Mouse (Mus musculus) adrenal gland, adult (tissue): ENCODE measurements at regions not wholly inside any gene's neighbourhood (a gene's known extent, or its start where the extent isn't known, plus 50 kb on each side); places are given as distances from the start of the nearest gene placed in this dataset.
A peak's percentile ranks its signal among the peaks of the same experiment; 100 is the strongest.
"Not testable (repeated sequence)": the region's sequence is repeated elsewhere in the genome, so short reads cannot be mapped to it uniquely, and the experiment has no call there.

Source experiments
- DNase-seq, 2 experiments: peaks; one replicate each; pipeline ENCODE4 v3.0.0; 2022 to 2023; ENCODE audit warnings: low spot score in 1 of 2; ENCODE audit not compliant: inconsistent age in 2 of 2

DNA sequence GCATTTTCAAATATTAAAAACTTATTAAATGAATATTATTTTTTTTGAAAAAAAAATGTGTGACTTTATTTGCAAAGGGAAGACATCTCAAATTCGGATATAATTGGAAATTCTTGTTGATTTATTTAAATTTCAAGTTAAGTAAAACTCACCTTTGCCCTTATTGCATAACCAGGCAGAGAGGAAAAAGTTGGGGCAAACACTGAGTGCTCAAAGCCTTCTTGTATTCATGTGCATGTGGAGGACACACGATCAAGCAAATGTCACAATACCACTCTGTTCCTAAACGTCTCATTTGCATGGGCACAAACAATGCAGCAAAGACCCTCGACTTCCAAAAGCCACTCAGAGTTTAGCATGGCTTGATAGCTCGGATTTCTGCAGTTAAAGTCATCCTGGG lies 275.1 kb downstream of the Hace1 start:
- DNase-seq = no peak

DNA sequence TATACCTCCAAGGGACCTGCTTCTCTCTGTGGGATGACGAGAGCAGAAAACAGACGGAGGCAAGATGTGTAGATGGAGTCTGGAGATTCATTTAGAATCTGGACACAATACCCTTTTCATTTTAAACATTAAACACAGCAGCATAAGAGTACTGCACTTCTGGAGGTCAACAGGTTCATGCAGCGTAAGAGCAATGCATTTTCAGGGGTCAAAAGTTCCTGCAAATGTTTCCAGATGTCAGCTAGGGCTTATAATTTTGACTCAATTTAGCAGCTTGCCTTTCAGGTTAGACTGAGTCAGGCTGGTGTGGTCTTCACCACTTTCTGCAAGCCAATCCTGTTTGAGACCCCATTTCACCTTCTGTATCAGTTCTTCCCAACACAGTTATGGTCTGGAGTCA lies 277.9 kb downstream of the Hace1 start:
- no peak for DNase-seq

DNA sequence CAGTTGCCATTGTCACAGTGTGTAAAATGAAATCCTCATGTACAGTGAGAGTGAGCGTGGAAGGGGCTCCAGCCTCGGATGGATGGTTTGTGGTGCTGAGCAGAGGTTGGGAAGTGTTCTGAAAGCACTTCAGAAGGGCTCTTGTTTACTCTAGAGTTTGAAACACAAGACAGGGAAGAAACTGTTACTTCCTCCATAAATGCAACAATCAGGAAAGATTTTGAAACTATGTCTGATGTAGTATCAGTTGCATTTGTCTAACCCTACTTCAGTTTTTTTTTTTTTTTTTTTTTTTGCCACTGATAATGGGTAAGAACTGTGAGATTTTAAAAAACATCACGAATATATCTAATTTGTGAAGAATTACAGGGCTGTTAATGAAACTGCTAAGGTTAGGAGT lies 281.5 kb downstream of the Hace1 start:
- no peak for DNase-seq

DNA sequence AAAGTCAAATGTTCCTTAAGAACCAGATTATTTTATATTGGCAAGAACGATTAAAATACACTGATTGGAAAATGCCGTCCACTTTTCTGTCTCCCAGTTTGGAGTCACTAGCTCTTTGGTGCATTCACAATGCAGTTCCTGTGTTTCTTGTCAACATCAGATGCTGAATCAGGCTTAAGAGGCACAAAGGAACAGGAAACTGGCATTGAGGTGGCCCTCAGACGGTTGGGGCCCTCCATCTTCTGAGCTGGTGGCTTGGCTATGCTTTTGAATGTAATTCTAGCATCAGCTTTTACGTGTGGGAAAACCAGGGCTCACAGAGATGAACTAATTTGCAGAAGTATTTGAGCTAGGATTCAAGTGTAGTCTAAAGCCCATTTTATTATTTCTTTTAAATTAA lies 282.3 kb downstream of the Hace1 start:
- no peak for DNase-seq

DNA sequence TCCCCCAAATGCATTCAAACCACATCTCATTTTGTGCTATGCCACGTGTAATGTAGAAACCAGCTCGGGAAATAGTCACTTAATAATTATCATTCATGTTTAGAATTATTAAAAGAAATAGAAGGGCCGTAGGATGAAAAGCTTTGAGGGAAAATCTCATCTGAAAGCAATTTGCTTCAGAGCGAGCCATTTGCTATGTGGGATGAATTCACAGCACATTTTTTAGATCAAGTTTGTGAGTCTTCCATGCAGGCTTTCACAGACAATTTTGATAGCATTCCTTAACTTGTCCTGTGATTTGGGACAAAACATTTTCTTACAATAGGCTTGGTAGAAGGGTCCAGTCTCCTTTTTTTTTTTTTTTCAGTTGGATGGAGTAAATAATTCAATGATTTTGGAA lies 283.1 kb downstream of the Hace1 start:
- DNase-seq = no peak

DNA sequence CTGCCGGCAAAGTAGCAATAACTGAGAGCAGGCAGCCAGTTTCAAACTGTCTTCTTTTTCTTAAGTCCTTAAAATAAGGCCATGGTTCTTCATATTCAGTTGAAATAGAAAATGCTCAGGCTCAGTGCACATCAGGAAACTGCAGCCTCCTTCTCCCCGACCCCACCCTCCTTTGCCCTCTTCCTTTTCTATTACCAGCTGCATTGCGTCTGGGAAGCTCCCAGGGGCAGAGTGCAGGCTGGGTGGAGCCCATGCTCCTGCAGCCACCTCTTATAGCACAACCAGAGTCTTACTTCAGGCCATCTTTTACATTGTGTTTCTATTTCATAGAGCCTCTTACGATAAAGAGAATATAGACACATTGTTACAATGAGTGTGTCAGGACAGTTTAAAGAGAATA lies 288.2 kb downstream of the Hace1 start:
- no peak for DNase-seq

DNA sequence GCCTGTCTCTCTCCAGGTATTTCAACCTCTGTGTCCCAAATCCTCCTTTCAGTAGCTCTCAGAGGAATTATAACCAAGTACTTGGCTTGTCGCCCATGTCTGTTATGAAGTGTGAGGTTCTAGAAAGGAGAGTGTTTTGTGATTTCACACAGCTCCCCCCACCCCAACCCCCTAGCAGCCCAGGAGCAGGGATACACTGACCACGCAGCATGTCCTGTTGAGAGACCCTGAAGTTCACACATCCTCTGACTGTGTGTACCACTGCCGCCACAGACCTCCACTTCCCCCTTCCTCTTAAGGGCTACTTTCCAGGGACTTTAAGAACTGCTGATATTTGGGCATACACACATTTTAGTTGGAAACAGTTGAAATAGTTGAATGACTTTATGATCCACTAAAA lies 289.2 kb downstream of the Hace1 start:
- no peak for DNase-seq

DNA sequence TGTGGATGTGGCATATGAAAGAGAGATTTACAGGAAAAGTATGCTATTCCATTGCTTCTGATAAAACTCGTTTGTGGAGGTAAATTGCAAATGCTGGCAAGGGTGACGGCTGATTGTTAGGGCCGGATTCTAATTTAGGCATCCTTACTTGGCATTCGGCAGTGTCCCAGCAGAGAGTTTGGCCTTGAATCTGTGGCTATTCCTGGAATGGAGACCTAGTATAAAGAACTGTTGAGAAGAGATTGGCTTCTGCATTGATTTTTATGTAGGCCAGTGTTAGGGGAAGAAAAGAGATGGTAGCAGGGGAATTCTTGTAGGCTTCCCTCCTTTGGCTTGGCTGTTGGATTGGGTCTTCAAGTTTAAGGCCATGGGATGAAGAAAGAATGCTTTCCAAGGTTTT lies 293.4 kb downstream of the Hace1 start:
- peak in 1 of 2 experiments; percentile 31 for DNase-seq

DNA sequence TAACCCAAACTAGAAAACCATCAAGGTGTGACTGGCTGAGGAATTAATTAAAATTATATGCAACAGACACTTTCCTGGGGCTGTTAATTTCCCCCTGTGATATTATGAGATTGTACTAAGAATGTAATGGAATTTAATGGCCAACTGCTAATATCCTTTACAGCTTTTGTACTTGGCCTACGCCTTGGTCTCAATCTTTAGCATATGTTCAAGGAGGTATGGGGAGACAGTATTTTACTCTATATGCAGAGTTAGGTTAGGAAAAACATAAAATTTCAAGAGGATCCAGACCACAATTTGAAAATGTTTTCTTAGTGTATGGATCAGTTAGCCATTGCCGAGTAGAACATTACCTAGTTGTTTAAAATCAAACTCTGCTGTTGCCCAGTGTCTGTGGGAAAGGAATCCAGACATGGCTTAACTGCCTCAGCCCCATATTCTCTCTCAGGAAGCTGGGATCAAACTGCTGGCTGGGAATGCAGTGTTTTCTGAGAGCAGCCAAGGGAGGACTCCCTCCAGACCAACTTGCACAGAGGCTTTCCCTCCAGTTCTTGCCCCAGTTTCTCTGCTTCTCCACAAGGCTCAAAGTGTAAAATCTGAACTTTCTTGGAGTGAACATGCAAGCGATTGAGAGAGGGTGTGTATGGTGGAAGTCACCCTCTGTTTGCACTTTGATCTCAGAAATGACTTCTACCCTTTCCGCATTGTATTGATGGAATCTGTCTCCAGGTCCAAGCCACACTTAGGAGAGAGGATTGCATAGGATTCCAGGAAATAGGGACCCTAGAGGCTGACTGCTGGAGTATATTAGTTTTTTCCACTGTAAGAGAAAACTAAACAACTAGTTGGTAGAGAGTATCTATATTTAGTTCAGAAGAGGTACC lies 294.6 kb downstream of the Hace1 start:
- no peak for DNase-seq

DNA sequence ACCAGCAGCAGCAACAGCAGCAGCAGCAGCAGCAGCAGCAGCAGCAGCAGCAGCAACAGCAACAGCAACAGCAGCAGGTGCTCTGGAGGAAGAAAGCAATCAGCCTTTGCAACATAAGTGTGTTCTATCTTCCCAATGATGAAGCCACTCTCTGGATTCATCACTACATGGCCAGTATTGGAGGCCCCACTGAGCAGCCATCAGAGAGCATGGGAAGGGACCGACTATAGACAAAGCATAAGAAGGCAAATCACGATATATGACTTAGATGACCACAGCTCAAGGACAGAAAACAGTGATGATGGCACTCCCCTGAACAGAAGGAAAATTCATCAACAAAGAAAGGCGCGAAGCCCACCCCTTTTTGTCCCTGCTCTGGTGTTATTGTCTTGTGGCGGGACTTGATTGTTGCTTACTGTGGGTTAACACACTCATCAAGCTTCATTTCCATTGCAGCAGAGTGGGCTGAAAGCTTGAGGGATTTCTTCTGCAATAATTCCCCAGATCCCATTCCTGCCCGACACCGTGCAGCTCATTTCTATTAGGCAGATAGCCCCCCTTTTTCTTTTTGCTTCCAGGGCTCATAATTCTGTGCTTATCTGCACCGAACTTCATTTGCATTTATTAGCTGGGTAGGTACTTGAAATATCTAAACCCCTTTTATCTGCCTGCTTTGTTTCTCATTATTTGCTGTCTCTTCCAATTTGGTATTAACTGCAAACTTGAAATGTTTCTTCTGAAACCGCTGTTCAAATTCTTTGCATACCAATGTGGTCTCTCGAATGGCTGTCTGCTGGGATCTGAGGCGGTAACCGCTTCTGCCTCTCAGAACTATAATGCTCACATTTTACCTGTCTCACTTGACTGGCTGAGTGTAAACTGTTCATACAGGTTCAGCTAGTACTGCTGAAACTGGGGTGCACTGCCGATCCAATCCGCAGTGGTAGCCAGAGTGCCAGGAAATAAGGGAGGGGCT lies 296.5 kb downstream of the Hace1 start:
- no peak for DNase-seq

DNA sequence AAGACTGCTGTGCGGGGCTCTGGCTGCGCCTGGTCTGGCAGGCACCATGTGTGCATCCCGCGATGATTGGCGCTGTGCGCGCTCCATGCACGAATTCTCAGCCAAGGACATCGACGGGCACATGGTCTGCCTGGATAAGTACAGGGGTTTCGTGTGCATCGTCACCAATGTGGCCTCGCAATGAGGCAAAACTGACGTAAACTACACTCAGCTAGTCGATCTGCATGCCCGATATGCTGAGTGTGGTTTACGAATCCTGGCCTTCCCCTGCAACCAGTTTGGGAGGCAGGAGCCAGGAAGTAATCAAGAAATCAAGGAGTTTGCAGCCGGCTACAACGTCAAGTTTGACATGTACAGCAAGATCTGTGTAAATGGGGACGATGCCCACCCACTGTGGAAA lies 297.7 kb downstream of the Hace1 start:
- DNase-seq = not testable (repeated sequence)

DNA sequence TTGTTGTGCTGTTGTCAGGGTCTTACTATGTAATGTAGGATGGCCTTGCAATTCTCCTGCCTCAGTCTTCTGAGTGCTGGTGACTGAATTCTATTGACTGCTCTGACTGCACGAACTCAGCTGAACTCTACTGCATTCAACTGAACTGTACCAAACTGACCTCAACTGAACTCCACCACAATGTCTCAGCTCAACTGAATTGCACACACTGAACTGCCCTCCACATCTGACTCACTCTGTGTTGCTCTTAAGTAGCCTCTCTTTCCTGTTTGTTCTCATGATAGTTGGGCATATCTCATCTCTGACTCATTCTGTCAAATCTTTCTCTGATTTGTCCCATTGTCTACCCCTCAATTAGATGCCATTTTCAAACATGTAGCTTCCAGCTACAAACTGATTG lies 306.1 kb downstream of the Hace1 start:
- DNase-seq = no peak

DNA sequence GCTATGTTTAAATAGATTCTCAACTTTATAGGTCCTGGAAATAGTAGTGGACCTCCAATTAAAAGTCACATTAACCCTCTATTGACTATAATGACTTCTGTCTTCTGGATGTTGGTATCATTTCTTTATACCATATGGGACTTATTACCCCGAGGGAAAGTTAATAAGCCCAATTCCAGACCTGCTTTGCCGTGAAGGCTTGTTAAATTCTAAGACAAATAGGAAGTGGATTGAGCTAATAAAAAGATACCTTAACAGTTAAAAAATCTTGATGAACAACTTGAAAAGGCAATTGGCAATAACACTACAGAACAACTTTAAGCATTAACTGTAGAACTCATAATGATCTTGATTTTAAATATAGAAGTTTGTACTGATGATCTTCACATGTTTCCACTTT lies 309.0 kb downstream of the Hace1 start:
- no peak for DNase-seq

DNA sequence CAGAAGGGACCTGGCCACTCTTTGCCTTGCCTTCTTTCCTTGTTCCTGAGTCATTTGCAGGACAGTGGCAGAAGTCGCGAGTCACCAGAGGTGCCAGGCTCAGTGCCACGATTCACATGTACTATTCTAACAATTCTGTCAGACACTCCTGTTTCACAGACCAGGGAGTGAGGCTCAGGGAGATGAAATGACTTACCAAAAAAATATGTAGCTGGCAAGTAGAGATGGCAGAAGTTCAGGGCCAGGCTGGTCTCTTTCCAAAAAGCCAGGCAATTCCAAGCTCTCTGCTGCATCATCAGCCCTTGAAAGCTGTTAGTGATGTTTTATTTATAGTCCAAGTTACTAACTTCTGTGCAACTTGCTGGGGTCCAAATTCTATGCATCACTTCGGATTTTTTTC lies 311.2 kb downstream of the Hace1 start:
- peak; percentile 48 to 91 for DNase-seq

DNA sequence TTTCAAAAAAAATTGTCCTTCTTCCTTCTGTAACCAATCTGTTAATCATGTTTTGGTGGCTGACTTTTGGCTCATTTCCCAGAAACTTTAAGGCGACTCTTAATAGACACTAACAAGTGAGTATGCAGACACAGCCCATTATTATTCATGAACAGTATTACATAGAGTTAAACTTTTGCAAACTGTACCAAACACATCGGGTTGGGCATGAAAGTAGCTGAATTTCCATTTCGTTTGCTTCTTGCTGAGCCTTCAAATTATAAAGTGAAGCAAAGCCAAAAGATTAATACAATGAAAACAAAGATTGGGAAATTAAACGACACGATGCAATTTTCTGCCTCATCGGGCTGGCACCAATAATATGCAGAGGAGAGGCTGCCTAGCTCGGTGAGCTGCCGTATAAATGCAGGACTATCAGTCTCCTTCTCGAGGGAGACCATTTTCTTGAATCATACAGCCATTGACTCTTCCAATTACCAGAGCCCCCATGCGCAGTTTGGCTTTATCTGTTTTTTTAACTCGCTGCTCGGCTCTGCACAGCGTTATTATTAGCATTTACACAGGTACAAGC lies 311.8 kb downstream of the Hace1 start:
- DNase-seq = peak in 1 of 2 experiments; percentile 50

DNA sequence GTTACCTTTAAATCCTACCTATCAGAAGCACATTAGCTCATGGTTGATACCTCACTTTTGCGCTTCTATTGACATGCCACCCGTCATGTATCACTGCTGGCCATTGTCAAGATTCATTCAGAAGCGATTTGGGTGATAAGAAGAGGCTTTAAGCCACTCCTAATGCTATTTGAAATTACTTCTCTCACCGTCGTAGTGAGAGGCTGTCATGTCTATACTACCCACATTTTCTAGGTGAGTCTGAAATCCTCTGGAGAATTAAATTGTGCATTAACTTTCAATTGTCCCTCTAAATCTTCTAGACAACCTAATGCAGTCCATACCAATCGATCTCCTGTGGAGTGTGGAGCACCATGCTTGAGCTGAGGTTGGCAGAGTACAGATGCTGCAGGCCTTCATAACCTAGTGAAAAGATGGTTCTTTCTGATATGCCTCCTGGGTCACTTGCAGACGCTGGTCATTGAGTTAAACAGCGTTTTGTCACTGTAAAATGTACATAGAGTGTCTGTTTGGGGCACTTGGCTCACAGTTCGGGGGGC lies 312.5 kb downstream of the Hace1 start:
- no peak for DNase-seq

DNA sequence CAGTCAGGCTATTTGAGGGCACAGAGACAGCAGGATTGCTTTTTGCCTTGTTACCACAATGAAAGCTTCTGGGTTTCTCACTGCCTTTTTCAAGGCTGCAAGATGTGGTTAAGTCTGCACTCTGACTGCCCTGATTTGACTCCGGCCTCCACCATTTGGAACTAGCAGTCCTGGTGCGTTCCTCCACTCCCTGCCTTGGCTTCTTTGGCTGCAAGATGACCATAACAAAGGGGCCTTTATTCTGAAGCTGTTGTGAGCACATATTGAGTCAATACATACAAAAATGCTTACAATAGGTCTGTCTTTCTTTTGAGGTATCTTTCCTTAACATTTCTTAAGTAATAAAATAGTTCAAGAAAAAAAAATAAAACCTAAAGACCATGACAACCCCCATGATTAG lies 314.8 kb downstream of the Hace1 start:
- no peak for DNase-seq

DNA sequence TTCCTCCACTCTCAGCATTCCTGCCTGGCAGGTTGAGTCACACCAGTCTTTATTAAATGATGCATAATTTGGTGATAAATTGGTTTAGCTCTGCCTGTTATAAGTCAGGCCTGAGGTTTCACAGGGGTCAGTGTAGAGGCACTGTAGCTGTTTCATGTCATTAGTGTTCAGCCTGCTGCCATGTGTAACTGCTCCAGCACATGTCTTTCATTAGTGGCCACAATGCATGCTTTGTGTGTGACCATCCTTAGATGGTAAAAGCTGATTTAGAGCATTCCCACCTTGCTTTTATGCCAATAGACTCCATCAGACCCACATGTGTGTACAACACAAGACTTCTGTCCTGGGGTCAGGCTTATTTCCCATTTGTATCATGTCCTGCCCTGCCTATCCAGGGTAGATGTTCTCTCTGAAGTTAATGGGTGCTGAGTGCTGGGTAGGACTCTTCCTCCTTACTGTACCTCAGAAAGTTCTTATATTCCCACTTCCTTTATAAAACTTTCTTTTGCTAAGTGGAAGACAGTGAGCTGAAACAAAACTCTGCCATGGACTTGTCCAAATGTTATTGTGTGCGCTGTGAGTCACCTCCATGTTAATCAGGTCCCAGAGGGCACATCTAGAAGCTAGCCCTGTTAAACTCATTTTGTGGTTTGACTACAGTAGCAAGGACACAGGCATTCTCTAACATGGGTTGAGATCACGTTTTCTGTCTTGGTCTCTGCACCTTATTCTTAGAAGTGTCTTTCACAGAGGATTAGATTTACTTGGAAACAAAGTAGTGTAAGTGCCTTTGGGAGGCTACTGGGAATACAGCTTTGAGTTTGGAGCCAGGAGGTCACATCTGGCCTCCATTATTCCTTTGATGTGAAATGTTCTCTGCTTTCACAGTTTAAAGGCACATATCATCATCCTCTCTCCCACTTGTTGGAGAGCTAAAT lies 316.5 kb downstream of the Hace1 start:
- no peak for DNase-seq

DNA sequence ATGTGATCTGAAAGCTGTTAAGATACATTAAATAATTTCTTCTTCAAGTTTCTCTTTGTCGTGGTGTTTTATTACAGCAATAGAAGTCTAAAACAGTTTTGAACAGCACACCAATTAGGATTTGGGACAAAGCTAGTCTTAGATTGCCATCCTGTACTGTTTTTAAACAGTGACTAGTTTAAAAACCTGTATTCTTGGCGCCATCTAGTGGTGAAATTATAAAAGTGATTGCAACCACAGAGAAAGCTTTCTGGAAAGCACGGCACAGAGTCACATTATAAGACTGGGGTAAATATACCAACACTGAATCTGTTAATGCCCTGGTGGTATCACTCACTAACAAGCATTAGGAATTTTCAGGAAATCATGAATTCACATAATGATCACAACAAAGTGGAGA lies 339.3 kb downstream of the Hace1 start:
- DNase-seq = peak in 1 of 2 experiments; percentile 62

DNA sequence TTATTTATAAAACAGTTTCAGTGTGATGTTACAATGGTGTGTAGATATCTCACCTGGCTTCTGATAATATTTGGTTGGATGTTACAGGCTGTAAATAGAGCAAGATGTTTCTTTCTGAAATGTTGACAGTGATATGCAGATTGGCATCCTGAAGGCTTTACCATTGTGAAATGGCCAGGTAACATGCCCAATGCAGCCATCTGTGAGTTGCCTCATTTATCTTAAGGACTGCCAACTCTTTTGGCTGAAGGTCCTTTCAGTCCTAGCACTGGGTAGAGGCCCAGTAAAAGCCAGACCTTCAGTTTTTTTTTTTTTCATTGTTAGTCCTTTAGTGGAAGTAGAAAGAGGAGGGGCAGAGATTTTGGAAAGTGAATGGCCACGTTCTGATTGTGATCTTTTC lies 348.1 kb downstream of the Hace1 start:
- peak in 1 of 2 experiments; percentile 28 for DNase-seq
